Mouse (Mus musculus) liver, postnatal 0 days (tissue): ENCODE measurements at regions not wholly inside any gene's neighbourhood (a gene's known extent, or its start where the extent isn't known, plus 50 kb on each side); places are given as distances from the start of the nearest gene placed in this dataset.

Experiments
- CTCF ChIP-seq: sonication (generic); IDR thresholded peaks from 2 replicates; pipeline ENCODE4 v1.5.1; 2016; ENCODE audit warnings: antibody characterized with exemption, low read depth
- EP300 ChIP-seq: IDR thresholded peaks from 2 replicates; pipeline ENCODE4 v1.6.1; 2016; ENCODE audit warnings: antibody characterized with exemption, low read depth, mild to moderate bottlenecking

DNA sequence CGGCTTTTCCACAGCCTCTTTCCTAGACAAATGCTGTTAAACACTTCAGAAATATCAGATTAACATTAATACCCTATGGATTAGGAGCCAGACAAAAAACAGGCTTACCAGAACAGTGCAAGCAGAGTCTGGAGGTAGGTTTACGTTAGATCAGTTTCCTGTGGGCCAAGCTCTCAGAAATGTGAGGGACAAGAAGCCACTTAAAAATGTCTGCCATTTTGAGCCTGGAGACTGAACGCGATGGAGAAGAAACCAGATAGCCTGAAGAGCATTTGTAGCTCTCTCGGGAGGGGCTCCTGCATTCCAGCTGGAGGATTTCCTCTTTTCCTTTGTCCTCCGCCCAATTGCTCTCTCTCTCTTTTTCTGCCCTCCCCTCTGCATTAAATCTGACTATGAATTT lies 239.1 kb upstream of the Sp4 start:
- no peak for TF ChIP-seq CTCF
- no peak for TF ChIP-seq EP300
